Mouse (Mus musculus): ENCODE results near the gene Plac8.

DNA sequence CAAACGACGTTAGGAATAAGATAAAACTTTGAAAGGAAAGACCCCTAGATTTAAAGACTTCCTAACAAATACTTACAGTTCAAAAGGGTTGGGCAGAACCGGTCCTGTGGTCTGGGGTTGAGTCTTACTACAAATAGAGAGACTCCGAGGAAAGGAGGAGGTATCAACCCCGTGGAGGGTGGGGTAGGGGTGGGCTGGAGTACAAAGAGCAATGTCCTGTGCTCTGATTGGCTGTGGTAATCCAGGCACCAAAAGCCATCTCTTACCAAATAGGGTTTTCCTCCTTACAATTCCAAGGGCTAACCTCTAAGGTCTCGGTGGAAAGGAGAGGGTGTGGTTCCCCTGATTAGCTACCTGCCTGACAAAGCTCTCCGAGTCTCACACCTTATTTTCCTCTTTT is at the start of gene Plac8:
- no peak for TF ChIP-seq CTCF (IDR thresholded peaks at IDR 0.05; ENCODE audit: insufficient read depth, low read length)
- TF ChIP-seq POLR2A (IDR thresholded peaks at IDR 0.05; ENCODE audit: borderline replicate concordance, extremely low read depth, low read depth, low read length) = no peak

Measured in lung, adult 2 months (tissue).